Mouse (Mus musculus) erythroblast, embryonic 14.5 days (primary cell): Measurements from ENCODE around the gene Zfp978.
"Not testable (repeated sequence)": the region's sequence is repeated elsewhere in the genome, so short reads cannot be mapped to it uniquely, and the experiment has no call there.

Experiments used
- GATA1 ChIP-seq: IDR thresholded peaks from 2 replicates; pipeline ENCODE4 v1.6.1; 2012; ENCODE audit warnings: low read length, inconsistent platforms, mixed read lengths
- TAL1 ChIP-seq: IDR thresholded peaks from 3 replicates; pipeline ENCODE4 v1.6.1; 2012; ENCODE audit warnings: low read length, inconsistent platforms, mixed read lengths

- TF ChIP-seq GATA1, TAL1: not testable (repeated sequence)
These were observed 21.4 kb upstream of the Zfp978 start for GRCm38 (mm10) chr4:147339601-147340219.
